Mouse (Mus musculus): Measurements from ENCODE around the gene Gpr137. TPM values are rescaled to one million over a fixed set of nuclear protein-coding genes. Genes with fewer than 3 reads are reported as not detected.
"Not testable (repeated sequence)": the region's sequence is repeated elsewhere in the genome, so short reads cannot be mapped to it uniquely, and the experiment has no call there.

The Gpr137 gene
- total RNA-seq, 2 experiments from 2014 or later, result 8.9 to 9.9 TPM

DNA sequence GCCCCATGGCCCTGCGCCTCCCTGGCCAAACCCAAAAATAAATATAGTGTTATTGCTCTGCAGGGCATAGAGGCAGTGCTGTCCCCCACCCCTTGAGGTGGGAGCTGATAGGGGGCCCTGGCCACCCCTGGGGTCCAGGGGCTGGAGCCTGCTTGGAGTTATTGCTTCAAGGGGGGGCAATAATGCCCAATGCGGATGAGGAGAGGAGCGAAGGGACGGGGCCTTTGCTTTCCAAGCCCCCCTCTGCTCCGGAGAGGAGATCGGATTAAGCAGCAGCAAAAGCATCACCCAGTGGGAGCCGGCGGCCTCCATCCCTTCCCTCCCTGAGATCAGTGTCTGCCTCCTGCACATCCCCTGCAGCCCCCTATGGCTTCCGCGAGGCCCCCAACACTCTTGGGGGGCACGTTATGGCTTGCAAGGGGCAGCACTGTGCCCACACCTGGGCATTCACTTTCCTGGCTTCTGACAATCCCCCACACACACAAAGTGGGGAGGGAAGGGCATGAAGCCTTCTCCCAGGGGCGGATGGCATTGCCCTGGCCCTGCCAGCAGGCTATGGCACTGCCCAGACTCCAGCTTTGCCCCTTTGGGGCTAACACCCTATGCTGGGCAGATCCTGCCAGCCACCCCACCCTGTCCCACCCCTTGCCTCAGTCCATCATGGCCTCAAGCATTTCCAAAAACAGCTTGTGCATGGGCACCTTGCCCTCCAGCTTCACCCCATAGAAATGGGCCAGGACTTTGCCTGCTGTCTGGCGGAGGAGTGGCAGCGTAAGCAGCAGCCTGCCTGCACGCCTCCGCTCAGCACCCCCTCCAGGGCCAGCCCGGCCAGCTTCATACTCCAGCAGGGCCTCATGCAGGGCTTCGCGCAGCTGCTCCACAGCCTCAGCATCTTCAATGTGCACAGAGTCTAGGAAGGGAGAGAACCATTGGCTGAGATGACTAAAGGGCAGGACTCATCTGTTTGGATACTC is 30.9 kb downstream of the Gpr137 start:
- DNase-seq, result no peak
- intact Hi-C loops (cut with DNase I; ENCODE audit: low total_unique reads), result no loop called here

DNA sequence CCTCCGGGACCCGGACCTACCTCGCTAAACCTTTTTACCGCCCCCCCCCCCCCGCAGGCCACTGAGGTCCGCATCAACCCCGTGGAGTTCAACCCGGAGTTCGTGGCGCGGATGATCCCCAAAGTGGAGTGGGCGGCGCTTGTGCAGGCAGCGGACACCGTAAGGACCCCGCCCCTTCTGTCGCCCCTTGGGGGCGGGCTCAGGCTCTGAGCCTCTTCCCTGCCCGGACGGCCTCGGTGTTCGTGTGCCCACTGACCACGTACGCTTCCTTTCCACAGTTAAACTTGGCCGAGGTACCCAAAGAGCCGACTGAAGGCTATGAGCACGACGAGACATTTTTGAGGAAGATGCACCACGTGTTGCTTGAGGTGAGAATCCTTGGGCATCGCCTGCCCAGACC is 32.0 kb downstream of the Gpr137 start:
- intact Hi-C loops (cut with DNase I; ENCODE audit: low total_unique reads); DNase-seq: not testable (repeated sequence)

DNA sequence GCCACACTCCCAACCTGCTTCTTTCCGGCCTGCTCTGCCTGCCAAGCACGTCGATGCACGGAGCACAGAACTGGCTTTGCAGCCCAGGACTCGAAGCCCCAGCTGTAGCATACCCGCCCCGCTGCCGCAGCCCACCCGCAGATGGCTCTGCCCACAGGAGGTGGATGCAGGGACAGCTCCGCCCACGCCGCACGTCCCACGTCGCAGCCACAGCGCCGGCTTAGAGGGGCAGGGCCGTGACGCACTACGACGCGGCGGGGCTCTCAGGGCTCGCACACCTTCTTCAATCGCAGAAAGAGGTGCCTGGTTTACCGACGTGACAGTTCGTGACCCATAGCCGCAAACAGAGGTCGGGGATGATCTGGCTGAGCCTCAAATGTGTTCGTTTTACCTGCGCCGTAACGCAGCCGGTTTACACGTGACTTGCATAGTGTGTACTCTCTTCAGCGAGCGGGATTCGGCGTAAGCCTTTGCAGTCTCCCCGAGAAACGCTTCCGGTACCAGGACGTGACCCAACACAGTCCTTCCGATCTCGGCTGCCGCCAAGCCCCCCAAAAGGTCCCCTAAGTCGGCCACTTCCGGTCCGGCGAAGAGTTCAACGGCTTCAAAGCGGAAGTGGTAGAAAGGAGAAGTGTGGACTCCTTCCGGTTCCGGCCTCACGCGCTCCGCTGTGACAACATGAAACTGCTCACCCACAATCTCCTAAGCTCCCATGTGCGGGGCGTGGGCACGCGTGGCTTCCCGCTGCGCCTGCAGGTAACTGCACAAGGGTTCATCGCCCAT is 32.6 kb downstream of the Gpr137 start, which contains the start of the genes Trmt112 and Prdx5:
TSS of gene Trmt112 (plus strand) at position 192 of the 783 bp plus-strand sequence.
TSS of gene Prdx5 (minus strand) at position 600 of the 783 bp plus-strand sequence.
- intact Hi-C loops (cut with DNase I; ENCODE audit: low total_unique reads), result no loop called here
- peak; percentile 91 for DNase-seq

DNA sequence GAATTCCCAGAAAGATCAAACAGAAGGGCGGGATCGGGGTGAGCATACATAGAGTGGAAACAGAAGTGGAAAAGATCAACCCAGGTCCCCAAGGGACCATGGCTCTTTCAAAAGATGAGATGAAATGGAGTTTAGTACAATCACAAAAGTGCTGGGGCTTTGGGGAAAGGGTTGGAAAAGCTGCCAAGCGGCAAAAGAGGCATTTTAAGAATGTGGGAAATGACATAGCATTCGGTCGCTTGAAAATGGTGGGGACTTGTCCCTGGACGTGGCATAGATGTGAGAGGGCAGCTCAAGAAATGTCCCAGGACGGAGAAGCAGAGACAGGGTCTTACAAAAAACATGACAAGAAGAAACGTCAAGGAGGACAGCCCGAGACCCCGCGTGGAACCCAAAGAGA is 33.3 kb downstream of the Gpr137 start:
- no peak for DNase-seq
- intact Hi-C loops (cut with DNase I; ENCODE audit: low total_unique reads), result no loop called here

DNA sequence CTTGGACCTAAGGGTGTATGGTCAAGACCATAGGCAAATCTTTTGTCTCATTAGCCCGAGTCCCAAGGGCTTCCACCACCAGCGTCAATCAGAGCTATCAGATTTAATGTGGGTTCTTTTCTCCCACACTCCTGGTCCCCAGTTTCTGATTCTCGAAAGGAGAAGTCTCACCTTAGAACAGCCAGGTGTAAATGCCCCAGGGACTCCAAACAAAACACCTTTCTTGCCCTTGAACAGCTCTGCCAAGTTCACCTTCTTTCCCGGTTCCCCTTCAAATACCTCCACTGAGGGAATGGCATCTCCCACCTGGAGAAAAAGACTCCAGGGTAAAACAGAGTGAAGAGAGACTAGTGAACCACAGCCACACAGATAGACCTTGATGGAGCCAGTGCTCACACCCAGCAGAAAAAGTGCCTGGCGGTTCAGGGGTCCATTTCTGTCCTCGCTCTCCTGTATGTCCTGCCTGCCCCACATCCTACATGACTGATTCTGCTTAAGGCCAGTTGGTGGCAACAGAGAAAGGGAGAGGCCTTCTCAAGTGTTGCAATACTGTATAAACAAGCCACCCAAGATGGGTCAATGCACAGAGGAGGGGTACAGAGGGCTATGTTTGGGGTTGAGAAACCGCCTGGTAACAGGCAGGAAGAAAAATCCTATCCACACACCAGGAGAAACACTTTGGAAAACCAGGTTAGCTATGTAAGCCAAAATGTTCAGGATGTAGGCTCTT is 34.3 kb downstream of the Gpr137 start:
- no peak for DNase-seq
- intact Hi-C loops (cut with DNase I; ENCODE audit: low total_unique reads), result no loop called here

DNA sequence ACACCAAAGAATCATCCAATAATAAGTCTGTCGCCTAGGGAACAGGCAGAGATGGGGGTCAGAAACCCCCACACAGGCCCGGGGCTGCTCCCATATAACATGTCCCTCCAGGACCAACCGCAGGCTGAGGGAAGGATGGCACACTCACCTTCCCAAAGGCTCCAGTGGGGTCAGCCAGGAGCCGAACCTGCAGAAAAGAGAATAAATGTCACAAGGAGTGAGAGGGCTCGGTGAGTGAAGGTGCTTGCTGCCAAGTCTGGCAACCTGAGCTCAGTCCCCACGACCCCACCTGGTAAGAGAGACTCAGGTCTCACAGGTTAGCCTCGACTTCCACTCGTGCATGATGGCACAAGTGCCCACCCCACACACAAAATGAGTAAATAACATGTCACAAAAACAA is 35.2 kb downstream of the Gpr137 start:
- DNase-seq, result no peak
- intact Hi-C loops (cut with DNase I; ENCODE audit: low total_unique reads), result no loop called here

DNA sequence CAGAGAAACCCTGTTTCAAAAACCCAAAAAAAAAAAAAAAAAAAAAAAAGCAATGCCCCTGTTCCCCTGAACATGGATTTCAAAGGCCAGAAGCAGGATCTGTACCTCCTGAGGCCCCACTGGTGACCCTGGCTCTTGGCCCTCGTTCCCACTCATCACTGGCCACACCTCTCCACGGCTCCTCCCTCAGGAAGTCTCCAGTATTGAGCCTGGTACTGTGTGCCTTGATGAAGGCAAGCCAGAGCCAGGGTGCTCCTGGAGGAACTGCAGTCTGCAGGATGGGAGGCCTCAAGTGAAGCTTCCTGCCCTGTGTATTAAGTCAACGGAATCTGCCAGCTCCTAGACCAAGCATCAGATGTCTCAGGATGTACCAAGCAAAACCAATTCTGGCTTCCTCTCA is 36.1 kb downstream of the Gpr137 start:
- intact Hi-C loops (cut with DNase I; ENCODE audit: low total_unique reads), result no loop called here
- no peak for DNase-seq

DNA sequence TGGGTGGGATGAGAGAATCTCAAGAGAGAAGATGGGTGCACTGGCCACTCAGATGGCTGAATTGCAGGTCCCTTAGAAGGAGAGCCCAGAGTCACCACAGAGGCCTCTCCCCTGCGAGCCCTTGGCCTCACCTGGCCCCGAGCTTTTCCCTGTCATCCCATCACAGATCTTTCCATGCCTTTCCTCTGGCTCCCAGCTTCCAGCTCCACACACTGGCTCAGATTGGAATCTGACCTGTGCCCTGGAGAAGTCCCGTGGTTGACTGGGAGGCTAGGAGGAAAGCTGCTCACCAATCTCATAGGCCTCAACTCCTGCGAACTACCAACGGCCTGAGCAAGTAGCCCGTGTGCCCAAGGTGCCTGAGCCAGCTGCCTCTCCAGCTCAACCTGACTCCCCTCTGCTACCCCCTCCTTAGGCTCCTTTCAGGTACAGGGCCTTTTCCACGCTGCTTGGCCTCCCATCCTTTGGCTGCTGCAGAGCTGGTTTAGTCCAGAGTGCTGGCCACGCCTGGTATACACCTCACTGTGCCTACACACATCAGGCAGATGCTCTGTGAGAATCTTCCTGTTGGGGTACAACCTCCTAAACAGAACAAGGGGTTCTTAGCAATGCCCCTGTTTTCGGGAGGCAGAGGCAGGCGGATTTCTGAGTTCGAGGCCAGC is 36.7 kb downstream of the Gpr137 start:
- intact Hi-C loops (cut with DNase I; ENCODE audit: low total_unique reads), result no loop called here
- DNase-seq, result no peak

DNA sequence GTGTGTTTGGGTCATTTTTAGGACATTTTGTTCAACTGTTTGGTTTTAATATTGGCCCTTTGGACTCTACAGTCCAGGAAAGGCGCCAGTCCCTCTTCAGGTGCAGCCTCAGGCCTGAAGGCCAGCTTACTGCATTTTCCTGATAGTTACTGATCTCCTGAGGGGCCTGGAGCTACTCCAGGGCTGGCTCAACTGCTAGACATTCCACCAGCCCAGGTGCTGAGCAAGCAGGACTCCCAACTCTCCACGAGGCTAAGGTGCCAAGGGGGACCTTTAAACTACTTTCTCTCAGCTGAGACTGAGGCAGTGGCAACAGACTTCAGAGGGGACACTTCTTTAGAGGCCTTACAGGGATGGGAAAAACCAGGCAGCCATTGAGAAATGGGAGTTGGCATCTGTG is 37.4 kb downstream of the Gpr137 start:
- intact Hi-C loops (cut with DNase I; ENCODE audit: low total_unique reads), result no loop called here
- DNase-seq, result no peak

DNA sequence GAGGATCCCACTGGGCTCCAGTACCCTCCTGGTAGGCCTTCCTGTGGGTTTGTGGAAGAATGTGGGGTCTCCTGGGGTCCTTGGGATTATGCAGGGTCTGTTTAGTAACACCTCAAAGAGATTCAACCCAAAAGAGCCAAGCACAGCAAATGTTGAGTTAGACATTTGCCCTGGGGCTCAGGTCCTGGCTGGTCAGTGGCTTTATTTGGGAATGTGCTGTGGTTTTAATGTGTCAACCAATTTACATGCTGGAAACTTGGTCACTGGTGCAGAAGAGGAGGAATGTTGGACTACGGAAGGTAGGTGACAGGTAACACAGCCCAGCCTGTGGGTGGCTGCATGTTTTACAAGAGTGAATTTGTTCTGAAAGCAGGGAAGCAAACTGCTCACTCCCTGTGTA is 39.2 kb downstream of the Gpr137 start:
- intact Hi-C loops (cut with DNase I; ENCODE audit: low total_unique reads), result no loop called here
- DNase-seq, result no peak

DNA sequence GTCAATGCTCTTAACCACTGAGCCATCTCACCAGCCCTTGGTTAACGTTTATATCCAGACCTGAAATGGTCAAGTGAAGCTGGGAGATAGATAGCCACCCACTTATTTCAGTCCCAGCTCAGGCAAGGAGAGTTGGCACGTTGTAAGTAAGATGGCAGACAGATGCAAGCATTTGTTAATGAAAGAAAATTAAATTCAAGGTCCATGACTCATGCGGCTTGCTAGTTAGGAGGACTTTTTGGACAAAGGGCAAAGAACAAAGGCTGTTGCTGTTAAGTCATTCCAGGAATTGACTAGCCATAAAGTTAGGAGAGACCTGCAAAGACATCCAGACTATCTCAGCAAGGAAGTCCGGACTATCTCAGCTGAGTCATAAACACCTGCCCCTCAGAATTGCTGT is 42.6 kb downstream of the Gpr137 start:
- intact Hi-C loops (cut with DNase I; ENCODE audit: low total_unique reads), result no loop called here
- DNase-seq, result no peak

DNA sequence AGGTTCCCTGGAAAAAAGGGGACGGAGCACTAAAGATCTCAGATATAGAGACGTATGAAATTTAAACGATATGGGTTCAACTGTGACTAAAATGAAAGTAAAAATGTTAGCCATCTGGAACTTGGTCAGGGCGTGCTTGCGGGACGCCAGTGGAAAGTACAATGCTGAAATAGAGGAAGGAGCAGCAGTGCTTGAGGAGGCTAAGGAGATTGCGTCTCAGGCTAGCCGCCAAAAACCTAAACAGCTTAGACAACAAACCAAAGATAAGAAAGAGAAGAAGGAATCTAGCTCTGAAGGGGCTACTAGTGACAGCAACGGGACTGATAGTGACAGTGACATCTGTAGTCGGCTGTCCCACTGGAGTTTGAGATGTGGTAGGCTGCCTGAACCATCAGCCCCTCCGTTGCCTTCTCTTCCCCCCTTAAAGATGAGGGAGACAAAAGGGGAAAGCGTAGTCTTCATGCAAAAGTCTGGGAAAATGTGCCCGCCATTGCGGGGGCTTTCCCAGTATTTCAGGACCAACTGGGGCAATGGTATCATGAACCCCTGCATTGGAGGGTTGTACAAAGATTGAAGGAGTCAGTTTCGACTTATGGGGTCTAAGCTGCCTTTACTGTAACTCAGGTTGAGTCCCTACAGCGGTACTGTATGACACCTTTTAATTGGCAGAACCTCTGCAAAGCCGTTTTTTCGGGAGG is 46.5 kb downstream of the Gpr137 start:
- intact Hi-C loops (cut with DNase I; ENCODE audit: low total_unique reads); DNase-seq: not testable (repeated sequence)

DNA sequence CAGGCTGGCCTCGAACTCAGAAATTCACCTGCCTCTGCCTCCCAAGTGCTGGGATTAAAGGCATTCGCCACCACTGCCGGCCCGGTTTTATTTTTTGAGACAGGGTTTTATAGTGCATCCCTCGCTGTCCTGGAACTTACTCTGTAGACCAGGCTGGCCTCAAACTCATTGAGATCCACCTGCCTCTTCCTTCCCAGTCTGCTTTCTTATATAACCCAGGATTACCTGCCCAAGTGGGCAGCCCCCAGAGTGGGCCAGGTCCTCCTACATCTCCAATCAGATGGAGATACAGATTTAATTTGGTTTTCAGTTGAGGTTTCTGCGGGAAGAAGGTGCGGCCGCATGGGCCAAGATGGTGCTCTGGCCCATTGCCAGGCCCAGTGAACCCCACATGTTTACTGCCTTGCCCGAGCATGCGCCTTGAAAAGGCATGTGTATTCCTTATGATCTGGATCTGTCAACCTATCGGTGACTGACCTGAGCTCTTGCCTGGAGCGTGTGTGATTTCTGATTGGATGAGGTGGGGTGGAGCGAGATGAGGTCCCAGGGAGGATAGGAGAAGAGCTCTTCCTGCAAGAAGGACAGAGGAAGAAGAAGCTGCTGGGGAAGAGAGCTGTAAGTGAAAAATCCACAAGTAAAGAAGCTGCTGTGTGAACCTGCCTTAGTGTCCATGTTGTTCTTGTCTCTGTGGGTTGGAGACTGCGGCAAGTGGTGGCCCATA is 48.4 kb downstream of the Gpr137 start:
- no peak for DNase-seq
- intact Hi-C loops (cut with DNase I; ENCODE audit: low total_unique reads), result no loop called here

DNA sequence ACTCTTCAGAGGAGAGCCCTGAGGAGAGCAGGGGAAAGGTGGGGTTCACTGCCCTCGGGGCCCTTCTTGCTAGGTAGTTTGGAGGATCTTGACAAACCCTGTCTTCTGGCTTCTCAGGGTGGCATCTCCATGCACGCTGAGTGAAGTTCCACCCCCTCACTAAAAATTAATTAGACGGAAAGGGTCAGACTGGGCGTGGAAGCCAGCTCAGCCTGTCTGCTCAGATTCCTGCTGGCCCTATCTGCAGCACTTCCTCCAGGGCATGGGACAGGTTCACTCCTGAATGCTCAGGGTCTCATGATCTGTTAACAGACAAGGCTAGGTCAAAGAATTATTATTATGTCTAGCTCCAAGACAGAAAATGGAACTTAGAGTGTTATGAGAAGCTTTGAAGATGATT is 49.8 kb downstream of the Gpr137 start:
- intact Hi-C loops (cut with DNase I; ENCODE audit: low total_unique reads), result no loop called here
- no peak for DNase-seq

Measured in gastrocnemius, postnatal 14 days (tissue).